Mouse (Mus musculus) left cerebral cortex, postnatal 25 days (tissue): ENCODE measurements at regions not wholly inside any gene's neighbourhood (a gene's known extent, or its start where the extent isn't known, plus 50 kb on each side); places are given as distances from the start of the nearest gene placed in this dataset.
A peak's percentile ranks its signal among the peaks of the same experiment; 100 is the strongest.

Experiments used
- DNase-seq, 2 experiments: peaks; one replicate each; pipeline ENCODE4 v3.0.0; 2022; ENCODE audit warnings: low spot score in 2 of 2, mixed read lengths in 1 of 2
- intact Hi-C: fragments of 180-260 bp; cut with DNase I; formaldehyde crosslinking; loops from one replicate; pipeline ENCODE4 v1.15.1; 2025

GRCm38 (mm10) chr7:55710872-55711558, 57.0 kb upstream of the Siglech start:
- intact Hi-C loops: loop anchor here (2.0 kb wide), 1 partner anchor 864 kb away; no protein-coding TSS in a partner anchor
- DNase-seq: peak; percentile 54 to 72
